Mouse (Mus musculus) thymus, adult 2 months (tissue): Measurements from ENCODE around the gene Smg5.
"Not testable (repeated sequence)": the region's sequence is repeated elsewhere in the genome, so short reads cannot be mapped to it uniquely, and the experiment has no call there.

Experiments used
- CTCF ChIP-seq: fragments of 200-500 bp; IDR thresholded peaks from 2 replicates; pipeline ENCODE4 v1.5.1; 2012; ENCODE audit warnings: mild to moderate bottlenecking, control low read depth, low read length, moderate library complexity, borderline replicate concordance; ENCODE audit not compliant: control insufficient read depth, poor library complexity, insufficient read depth; ENCODE audit errors: extremely low read depth
- POLR2A ChIP-seq: fragments of 200-500 bp; IDR thresholded peaks from 2 replicates; pipeline ENCODE4 v1.6.1; 2012; ENCODE audit warnings: mild to moderate bottlenecking, low read length, control low read depth, moderate library complexity; ENCODE audit not compliant: control insufficient read depth, poor library complexity, insufficient read depth; ENCODE audit errors: extremely low read depth

DNA sequence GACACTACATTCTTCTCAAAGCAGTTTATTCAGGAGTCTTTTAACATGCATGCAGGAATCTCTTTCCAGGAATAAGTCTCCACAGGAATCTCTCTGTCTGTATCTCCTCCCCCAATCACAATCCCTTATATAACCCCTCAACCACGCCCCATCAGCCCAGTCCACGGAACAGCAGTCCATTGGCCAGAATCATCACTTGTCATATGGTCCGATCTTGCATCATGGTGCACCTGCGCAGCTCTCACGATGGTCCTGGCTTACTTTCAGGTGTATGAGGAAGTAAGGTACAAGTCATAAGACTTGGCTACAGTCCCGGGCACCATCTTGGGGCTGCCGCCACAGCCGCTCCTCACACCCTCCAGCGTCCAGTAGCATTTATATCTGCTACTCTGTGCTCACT, 36.6 kb downstream of the Smg5 start, which contains the start of gene Bglap3:
- TF ChIP-seq POLR2A, CTCF: not testable (repeated sequence)
